Mouse (Mus musculus) kidney, embryonic 14.5 days (tissue): ENCODE results near the gene Gnl1. TPM values are rescaled to one million over a fixed set of nuclear protein-coding genes. Genes with fewer than 3 reads are reported as not detected.
A peak's percentile ranks its signal among the peaks of the same experiment; 100 is the strongest.

Experiments used
- ATAC-seq: fragments of 200-750 bp; cut with Nextera tagmentation; 2 replicates; pipeline ENCODE4 v1.8.0; 2017; ENCODE audit warnings: moderate number of reproducible peaks, mild to moderate bottlenecking, moderate TSS enrichment, moderate library complexity; ENCODE audit not compliant: low FRiP score, low TSS enrichment
- H3K27ac ChIP-seq: fragments of 300-500 bp; sonication (generic); 2 replicates; pipeline ENCODE4 v1.5.1; 2014; ENCODE audit warnings: low read depth, mild to moderate bottlenecking, low read length, moderate library complexity, mixed read lengths
- H3K27me3 ChIP-seq: fragments of 300-500 bp; sonication (generic); 2 replicates; pipeline ENCODE4 v1.6.1; 2014; ENCODE audit warnings: mild to moderate bottlenecking, low read length; ENCODE audit not compliant: control insufficient read depth, insufficient read depth
- H3K36me3 ChIP-seq: fragments of 300-500 bp; sonication (generic); 2 replicates; pipeline ENCODE4 v1.6.1; 2014; ENCODE audit warnings: low read length, mixed read lengths; ENCODE audit not compliant: control insufficient read depth, insufficient read depth
- H3K4me1 ChIP-seq: fragments of 300-500 bp; sonication (generic); 2 replicates; pipeline ENCODE4 v1.6.1; 2014; ENCODE audit warnings: low read length, mixed read lengths; ENCODE audit not compliant: control insufficient read depth, insufficient read depth
- H3K4me2 ChIP-seq: fragments of 300-500 bp; sonication (generic); replicated peaks from 2 replicates; pipeline ENCODE4 v1.6.1; 2014; ENCODE audit warnings: low read depth, mild to moderate bottlenecking, low read length
- H3K4me3 ChIP-seq: fragments of 300-500 bp; sonication (generic); 2 replicates; pipeline ENCODE4 v1.5.1; 2014; ENCODE audit warnings: mild to moderate bottlenecking, low read length
- H3K9ac ChIP-seq: fragments of 300-500 bp; sonication (generic); 2 replicates; pipeline ENCODE4 v1.6.1; 2014; ENCODE audit warnings: low read depth, mild to moderate bottlenecking, low read length, moderate library complexity
- H3K9me3 ChIP-seq: fragments of 300-500 bp; sonication (generic); 2 replicates; pipeline ENCODE4 v1.6.1; 2016; ENCODE audit warnings: low read length; ENCODE audit not compliant: control insufficient read depth
- WGBS: fragments of 180-500 bp; shearing (Covaris S2); extraction: QIAGEN DNeasy Blood & Tissue Kit; methylation state at CpG from one replicate; pipeline ENCODE4 v1.1.7; 2014; 5-methylcytosine and 5-hydroxymethylcytosine counted together
- polyA plus RNA-seq: library from polyadenylated mRNA; unstranded; fragments of >200 nt; fragmentation: Nextera tagmentation; extraction: Ambion mirVana; gene quantifications from 2 replicates; pipeline ENCODE4 v1.2.1, GENCODE M21; 2014

Gnl1 gene
- polyA plus RNA-seq, 1 experiment from 2014 or later: 44.5 TPM

DNA sequence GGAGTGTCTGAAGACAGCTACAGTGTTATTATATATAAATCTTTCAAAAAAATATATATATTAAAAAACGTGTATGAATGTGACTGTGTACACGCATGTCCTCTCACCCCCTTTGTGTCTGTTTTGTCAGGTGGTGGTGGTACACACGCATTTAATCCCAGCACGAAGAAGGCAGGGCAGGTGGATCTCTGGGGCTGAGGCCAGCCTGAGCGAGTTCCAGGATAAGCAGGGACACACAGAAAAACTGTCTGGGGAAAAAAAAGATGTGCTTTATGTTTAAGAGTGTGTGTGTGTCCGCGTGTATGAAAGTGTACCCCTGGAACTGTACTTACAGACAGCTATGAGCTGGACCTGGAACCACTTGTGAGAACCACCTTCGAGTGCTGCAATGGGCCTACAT lies 25.0 kb upstream of the Gnl1 start:
- ATAC-seq: no peak

GRCm38 (mm10) chr17:35958533-35959223 lies 21.0 kb upstream of the Gnl1 start:
- ATAC-seq: no peak
- Histone ChIP-seq H3K4me2 (no peak overlapping the region), H3K9ac (no peak overlapping the region), H3K4me1 (no peaks in the 10 kb centered on the region), H3K4me3 (no peak overlapping the region), H3K27me3 (no peaks in the 10 kb centered on the region), H3K36me3 (peaks cover 80% of the 10 kb centered on the region), H3K9me3 (no peaks in the 10 kb centered on the region), H3K27ac (no peak overlapping the region)
- over 99% methylated on average over 15 of the region's 15 CpGs for WGBS

More for the DNA sequence above, 25.0 kb upstream of the Gnl1 start:
- WGBS: 81% methylated on average over 8 of the region's 8 CpGs
- no peak overlapping the region for H3K27ac ChIP-seq
- H3K9me3 ChIP-seq: no peaks in the 10 kb centered on the region
- peaks cover 41% of the 10 kb centered on the region for H3K36me3 ChIP-seq
- no peaks in the 10 kb centered on the region for H3K4me1 ChIP-seq
- no peak overlapping the region for H3K9ac ChIP-seq
- no peak overlapping the region for H3K4me2 ChIP-seq
- H3K4me3 ChIP-seq: no peak overlapping the region
- H3K27me3 ChIP-seq: no peaks in the 10 kb centered on the region

DNA sequence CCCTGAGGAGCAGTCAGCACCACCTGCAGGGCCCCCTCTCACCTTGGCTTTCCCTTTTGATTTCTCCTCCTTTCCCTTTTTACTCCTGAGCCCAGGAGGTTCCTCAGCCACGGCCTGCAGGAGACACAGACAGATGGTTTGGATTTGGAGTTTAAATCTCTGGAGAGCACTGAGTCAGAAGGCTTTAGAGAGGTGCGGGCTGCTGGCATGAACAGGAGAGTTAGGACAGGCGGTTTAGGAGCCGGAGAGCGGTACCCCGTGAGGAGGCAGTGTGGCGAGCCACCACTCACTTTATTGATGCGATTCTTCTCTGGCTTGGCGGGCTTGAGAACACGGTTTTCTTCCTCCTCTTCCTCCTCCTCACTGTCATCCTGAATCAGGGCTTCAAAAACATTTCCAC lies 16.4 kb upstream of the Gnl1 start:
- Histone ChIP-seq H3K4me3 (no peak overlapping the region), H3K9ac (no peak overlapping the region), H3K27ac (no peak overlapping the region), H3K9me3 (no peaks in the 10 kb centered on the region), H3K4me1 (no peaks in the 10 kb centered on the region), H3K27me3 (no peaks in the 10 kb centered on the region), H3K36me3 (peaks cover 71% of the 10 kb centered on the region), H3K4me2 (no peak overlapping the region)
- WGBS: 88% methylated on average over 10 of the region's 10 CpGs
- ATAC-seq: no peak

- WGBS: 94% methylated on average over 2 of the region's 2 CpGs
- ATAC-seq: no peak
These were observed 12.0 kb upstream of the Gnl1 start for GRCm38 (mm10) chr17:35967621-35968020.

DNA sequence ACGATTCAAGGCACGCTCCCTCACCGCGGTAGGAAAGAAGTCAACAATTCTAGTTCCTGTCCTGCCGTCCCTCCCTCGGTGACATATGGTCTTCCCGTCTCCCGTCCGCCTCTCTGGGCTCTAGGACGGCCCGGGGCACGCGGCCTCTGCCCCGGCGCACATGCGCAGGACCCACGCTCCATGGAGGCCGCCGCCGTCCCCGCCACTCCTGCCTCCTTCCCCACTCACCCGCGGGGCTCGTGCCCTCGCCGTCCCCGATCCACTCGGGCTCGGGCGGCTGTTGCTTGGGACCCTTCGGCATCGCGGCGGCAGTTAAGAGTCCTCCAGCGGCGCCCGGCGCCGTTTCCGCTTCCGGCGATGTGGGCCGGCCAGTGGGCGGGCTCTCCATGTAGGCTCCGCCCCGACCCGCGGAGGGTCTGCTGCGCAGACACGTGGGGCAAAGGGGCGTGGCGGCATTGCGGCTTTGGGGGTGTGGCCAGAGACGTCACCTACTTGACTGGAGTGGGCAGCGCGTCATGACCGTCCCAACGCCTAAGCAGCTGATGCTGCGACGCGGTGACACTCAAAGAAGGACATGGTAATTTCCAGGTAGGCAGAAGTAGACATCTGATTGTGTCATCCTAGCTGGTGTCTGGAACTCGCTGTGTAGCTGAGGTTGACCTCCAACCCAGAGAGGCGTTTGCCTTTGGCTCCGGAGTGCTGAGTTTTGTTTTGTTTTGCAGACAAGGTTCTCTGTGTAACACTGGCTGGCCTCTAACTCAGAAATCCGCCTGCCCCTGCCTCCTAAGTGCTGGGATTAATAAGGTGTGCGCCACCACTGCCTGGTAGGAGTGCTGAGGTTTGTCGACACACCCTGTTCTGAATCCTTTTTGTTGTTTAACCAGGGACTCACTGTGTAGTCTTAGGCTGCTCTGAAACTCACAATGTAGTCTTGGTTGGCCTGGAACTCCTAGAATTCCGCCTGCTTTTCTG lies 9.9 kb upstream of the Gnl1 start, which contains the start of gene Abcf1:
Gene Abcf1 (minus strand): TSS at position 344 of the 972 bp plus-strand sequence.
- Histone ChIP-seq H3K9me3 (no peaks in the 10 kb centered on the region), H3K4me2 (peak within 1 kb of the TSS; percentile 80), H3K9ac (peak within 1 kb of the TSS; percentile 73), H3K27me3 (no peaks in the 10 kb centered on the region), H3K27ac (peak within 1 kb of the TSS; percentile 33; the same call in 1 of the 2 replicates), H3K4me3 (peak within 1 kb of the TSS; percentile 57), H3K36me3 (peaks cover 34% of the 10 kb centered on the region), H3K4me1 (peaks cover 9% of the 10 kb centered on the region; the same call in 1 of the 2 replicates)
- under 1% methylated on average over 66 of the region's 68 CpGs for WGBS
- ATAC-seq: peak; percentile 98

More at GRCm38 (mm10) chr17:35967621-35968020, 12.0 kb upstream of the Gnl1 start:
- Histone ChIP-seq H3K9me3 (no peaks in the 10 kb centered on the region), H3K27me3 (no peaks in the 10 kb centered on the region), H3K9ac (no peak overlapping the region), H3K36me3 (peaks cover 35% of the 10 kb centered on the region), H3K4me2 (no peak overlapping the region), H3K27ac (no peak overlapping the region), H3K4me3 (no peak overlapping the region), H3K4me1 (peaks cover 9% of the 10 kb centered on the region; the same call in 1 of the 2 replicates)

- Histone ChIP-seq H3K4me1 (peaks cover 9% of the 10 kb centered on the region; the same call in 1 of the 2 replicates), H3K9ac (no peak overlapping the region), H3K36me3 (peaks cover 38% of the 10 kb centered on the region), H3K4me3 (no peak overlapping the region), H3K27me3 (no peaks in the 10 kb centered on the region), H3K4me2 (no peak overlapping the region), H3K9me3 (no peaks in the 10 kb centered on the region), H3K27ac (no peak overlapping the region)
- 74% methylated on average over 1 of the region's 1 CpGs for WGBS
- ATAC-seq: no peak
These were observed 7.5 kb upstream of the Gnl1 start for GRCm38 (mm10) chr17:35972131-35972530.

GRCm38 (mm10) chr17:35978811-35979400 lies 745 bp upstream of the Gnl1 start:
- H3K4me2 ChIP-seq: peak overlapping the region; percentile 77
- under 1% methylated on average over 41 of the region's 41 CpGs for WGBS
- peak overlapping the region; percentile 81 for H3K9ac ChIP-seq
- H3K9me3 ChIP-seq: no peaks in the 10 kb centered on the region
- H3K27me3 ChIP-seq: no peaks in the 10 kb centered on the region
- peaks cover 16% of the 10 kb centered on the region for H3K4me1 ChIP-seq
- peaks cover 51% of the 10 kb centered on the region for H3K36me3 ChIP-seq
- peak overlapping the region; percentile 95 for H3K4me3 ChIP-seq
- ATAC-seq: peak; percentile 80
- H3K27ac ChIP-seq: peak overlapping the region; percentile 97

DNA sequence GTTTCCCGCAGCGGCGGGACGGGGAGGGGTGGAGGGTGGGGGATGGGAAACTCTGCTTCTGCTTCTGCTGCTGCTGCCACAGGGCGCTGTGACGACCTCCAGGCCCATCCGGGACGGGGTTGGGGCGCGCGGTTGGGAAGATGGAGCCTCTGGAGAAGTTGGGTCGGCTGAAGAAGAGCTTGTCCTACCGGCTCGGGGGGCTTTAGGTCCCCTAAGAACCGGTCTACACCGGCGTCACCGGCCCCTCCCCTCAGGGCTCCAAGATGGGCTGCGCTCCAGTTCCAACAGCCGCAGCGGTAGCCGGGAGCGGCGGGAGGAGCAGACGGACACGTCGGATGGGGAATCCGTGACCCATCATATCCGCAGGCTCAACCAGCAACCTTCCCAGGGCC lies 708 bp downstream of the Gnl1 start:
- ATAC-seq: peak; percentile 58
- peak overlapping the region; percentile 77 for H3K4me2 ChIP-seq
- H3K36me3 ChIP-seq: peaks cover 45% of the 10 kb centered on the region

More for the DNA sequence above, 708 bp downstream of the Gnl1 start:
- H3K27ac ChIP-seq: peak overlapping the region; percentile 97
- peak overlapping the region; percentile 81 for H3K9ac ChIP-seq
- H3K4me1 ChIP-seq: peaks cover 16% of the 10 kb centered on the region
- H3K27me3 ChIP-seq: no peaks in the 10 kb centered on the region
- no peaks in the 10 kb centered on the region for H3K9me3 ChIP-seq
- under 1% methylated on average over 29 of the region's 29 CpGs for WGBS
- H3K4me3 ChIP-seq: peak overlapping the region; percentile 95
